Mouse (Mus musculus): ENCODE measurements at regions not wholly inside any gene's neighbourhood (a gene's known extent, or its start where the extent isn't known, plus 50 kb on each side); places are given as distances from the start of the nearest gene placed in this dataset.
A peak's percentile ranks its signal among the peaks of the same experiment; 100 is the strongest.
"Not testable (repeated sequence)": the region's sequence is repeated elsewhere in the genome, so short reads cannot be mapped to it uniquely, and the experiment has no call there.

GRCm38 (mm10) chr16:86894333-86894732 lies 459.7 kb upstream of the N6amt1 start:
- DNase-seq = no peak

- DNase-seq = no peak
These were observed 465.6 kb upstream of the N6amt1 start for GRCm38 (mm10) chr16:86888421-86888820.

- DNase-seq = no peak
These were observed 466.4 kb upstream of the N6amt1 start for GRCm38 (mm10) chr16:86887605-86888004.

GRCm38 (mm10) chr16:86883862-86884261 lies 470.1 kb upstream of the N6amt1 start:
- no peak for DNase-seq

- DNase-seq = peak; percentile 10
These were observed 471.5 kb upstream of the N6amt1 start for GRCm38 (mm10) chr16:86882529-86882928.

- DNase-seq = no peak
These were observed 472.4 kb upstream of the N6amt1 start for GRCm38 (mm10) chr16:86881583-86881982.

- DNase-seq = no peak
These were observed 493.2 kb upstream of the N6amt1 start for GRCm38 (mm10) chr16:86860828-86861227.

GRCm38 (mm10) chr16:86855891-86856290 lies 498.1 kb upstream of the N6amt1 start:
- DNase-seq = no peak

- no peak for DNase-seq
These were observed 498.7 kb upstream of the N6amt1 start for GRCm38 (mm10) chr16:86855312-86855711.

GRCm38 (mm10) chr16:86853398-86853797 lies 500.6 kb upstream of the N6amt1 start:
- DNase-seq = no peak

- no peak for DNase-seq
These were observed 515.3 kb upstream of the N6amt1 start for GRCm38 (mm10) chr16:86838457-86839337.

GRCm38 (mm10) chr16:86827645-86828044 lies 526.3 kb upstream of the N6amt1 start:
- DNase-seq = no peak

GRCm38 (mm10) chr16:86826641-86827040 lies 527.3 kb upstream of the N6amt1 start:
- DNase-seq = no peak

- no peak for DNase-seq
These were observed 530.5 kb upstream of the N6amt1 start for GRCm38 (mm10) chr16:86823496-86823895.

- DNase-seq = no peak
These were observed 532.4 kb upstream of the N6amt1 start for GRCm38 (mm10) chr16:86821586-86821985.

- DNase-seq = not testable (repeated sequence)
These were observed 535.3 kb upstream of the N6amt1 start for GRCm38 (mm10) chr16:86818639-86819038.

GRCm38 (mm10) chr16:86816763-86817593 lies 537.0 kb upstream of the N6amt1 start:
- no peak for DNase-seq

GRCm38 (mm10) chr16:86816006-86816405 lies 538.0 kb upstream of the N6amt1 start:
- no peak for DNase-seq

- no peak for DNase-seq
These were observed 541.3 kb upstream of the N6amt1 start for GRCm38 (mm10) chr16:86812692-86813091.

- no peak for DNase-seq
These were observed 545.2 kb upstream of the N6amt1 start for GRCm38 (mm10) chr16:86808644-86809324.

- no peak for DNase-seq
These were observed 547.6 kb upstream of the N6amt1 start for GRCm38 (mm10) chr16:86806374-86806773.

- DNase-seq = no peak
These were observed 577.9 kb upstream of the N6amt1 start for GRCm38 (mm10) chr16:86776086-86776485.

GRCm38 (mm10) chr16:86772586-86772985 lies 581.4 kb upstream of the N6amt1 start:
- DNase-seq = no peak
